Mouse (Mus musculus): Measurements from ENCODE around the gene Adar.

Adar gene

GRCm38 (mm10) chr3:89732091-89732490 is 17.3 kb downstream of the Adar start:
- no peak for DNase-seq

GRCm38 (mm10) chr3:89738509-89738908 is 23.7 kb downstream of the Adar start:
- no peak for DNase-seq

GRCm38 (mm10) chr3:89752307-89752706 is 37.5 kb downstream of the Adar start:
- no peak for DNase-seq

GRCm38 (mm10) chr3:89755283-89755682 is 40.5 kb downstream of the Adar start:
- DNase-seq = no peak

GRCm38 (mm10) chr3:89757851-89758250 is 43.0 kb downstream of the Adar start:
- DNase-seq = no peak

- DNase-seq = no peak
Observed at GRCm38 (mm10) chr3:89759786-89760185, 45.0 kb downstream of the Adar start.

GRCm38 (mm10) chr3:89764119-89764724 is 49.4 kb downstream of the Adar start, which contains the start of gene Chrnb2:
Gene Chrnb2 (minus strand): TSS chr3:89764632.
- peak; percentile 58 for DNase-seq

GRCm38 (mm10) chr3:89769584-89769983 is 54.8 kb downstream of the Adar start:
- DNase-seq = no peak

GRCm38 (mm10) chr3:89770425-89771002 is 55.7 kb downstream of the Adar start:
- DNase-seq = no peak

- DNase-seq = peak; percentile 87
Observed at GRCm38 (mm10) chr3:89772588-89772967, 57.8 kb downstream of the Adar start.

- peak; percentile 98 for DNase-seq
Observed at GRCm38 (mm10) chr3:89772968-89773709, 58.3 kb downstream of the Adar start, which contains the start of gene Ube2q1. Gene Ube2q1 (plus strand): TSS chr3:89773616.

GRCm38 (mm10) chr3:89773740-89774211 is 59.0 kb downstream of the Adar start:
- DNase-seq = peak; percentile 37

- peak; percentile 32 for DNase-seq
Observed at GRCm38 (mm10) chr3:89774236-89774960, 59.6 kb downstream of the Adar start.

GRCm38 (mm10) chr3:89776001-89776400 is 61.2 kb downstream of the Adar start:
- DNase-seq = peak; percentile 17

GRCm38 (mm10) chr3:89780102-89780501 is 65.3 kb downstream of the Adar start:
- DNase-seq = no peak

GRCm38 (mm10) chr3:89781640-89782039 is 66.8 kb downstream of the Adar start:
- no peak for DNase-seq

- peak; percentile 93 for DNase-seq
Observed at GRCm38 (mm10) chr3:89784991-89785753, 70.3 kb downstream of the Adar start.

- no peak for DNase-seq
Observed at GRCm38 (mm10) chr3:89786275-89786674, 71.5 kb downstream of the Adar start.

GRCm38 (mm10) chr3:89788680-89789352 is 74.0 kb downstream of the Adar start:
- DNase-seq = no peak

GRCm38 (mm10) chr3:89794616-89795015 is 79.8 kb downstream of the Adar start:
- no peak for DNase-seq

- no peak for DNase-seq
Observed at GRCm38 (mm10) chr3:89795746-89796145, 80.9 kb downstream of the Adar start.

GRCm38 (mm10) chr3:89796358-89796757 is 81.5 kb downstream of the Adar start:
- peak; percentile 18 for DNase-seq
